Mouse (Mus musculus) liver, embryonic 16.5 days (tissue): ENCODE measurements around the gene Gfpt2. TPM values are rescaled to one million over a fixed set of nuclear protein-coding genes. Genes with fewer than 3 reads are reported as not detected.
"Not testable (repeated sequence)": the region's sequence is repeated elsewhere in the genome, so short reads cannot be mapped to it uniquely, and the experiment has no call there.

Experiments used
- ATAC-seq: fragments of 200-750 bp; cut with Nextera tagmentation; 2 replicates; pipeline ENCODE4 v1.8.0; 2017; ENCODE audit warnings: low read depth, mild to moderate bottlenecking, moderate number of reproducible peaks, moderate library complexity
- H3K27ac ChIP-seq: fragments of 300-500 bp; sonication (generic); 2 replicates; pipeline ENCODE4 v1.5.1; 2014; ENCODE audit warnings: mild to moderate bottlenecking, low read length
- H3K27me3 ChIP-seq: fragments of 300-500 bp; sonication (generic); 2 replicates; pipeline ENCODE4 v1.6.1; 2014; ENCODE audit warnings: low read depth, low read length, mixed read lengths; ENCODE audit not compliant: control insufficient read depth, insufficient read depth
- H3K36me3 ChIP-seq: fragments of 300-500 bp; sonication (generic); 2 replicates; pipeline ENCODE4 v1.6.1; 2014; ENCODE audit warnings: mild to moderate bottlenecking; ENCODE audit not compliant: control insufficient read depth, insufficient read depth
- H3K4me1 ChIP-seq: fragments of 300-500 bp; sonication (generic); 2 replicates; pipeline ENCODE4 v1.6.1; 2014; ENCODE audit warnings: low read depth, low read length, mixed read lengths; ENCODE audit not compliant: control insufficient read depth
- H3K4me2 ChIP-seq: fragments of 300-500 bp; sonication (generic); 2 replicates; pipeline ENCODE4 v1.6.1; 2014; ENCODE audit warnings: low read depth, low read length, mixed read lengths
- H3K4me3 ChIP-seq: fragments of 300-500 bp; sonication (generic); 2 replicates; pipeline ENCODE4 v1.5.1; 2014; ENCODE audit warnings: low read depth, mild to moderate bottlenecking, low read length
- H3K9ac ChIP-seq: fragments of 300-500 bp; sonication (generic); 2 replicates; pipeline ENCODE4 v1.6.1; 2014; ENCODE audit warnings: low read depth, low read length
- H3K9me3 ChIP-seq: fragments of 300-500 bp; sonication (generic); replicated peaks from 2 replicates; pipeline ENCODE4 v1.6.1; 2016; ENCODE audit warnings: low read length; ENCODE audit not compliant: control insufficient read depth
- WGBS: fragments of 180-500 bp; shearing (Covaris S2); extraction: QIAGEN DNeasy Blood & Tissue Kit; methylation state at CpG from one replicate; pipeline ENCODE4 v1.1.7; 2014; ENCODE audit not compliant: insufficient replicate concordance; 5-methylcytosine and 5-hydroxymethylcytosine counted together
- polyA plus RNA-seq: library from polyadenylated mRNA; unstranded; fragments of >200 nt; fragmentation: Nextera tagmentation; extraction: Ambion mirVana; gene quantifications from 2 replicates; pipeline ENCODE4 v1.2.1, GENCODE M21; 2015

Gfpt2 gene
- polyA plus RNA-seq, 1 experiment from 2014 or later: 0.80 TPM

GRCm38 (mm10) chr11:49808946-49809345, 15.0 kb downstream of the Gfpt2 start:
- Histone ChIP-seq H3K9ac (no peak overlapping the region), H3K27ac (no peak overlapping the region), H3K4me1 (peaks cover 10% of the 10 kb centered on the region), H3K4me2 (no peak overlapping the region), H3K4me3 (no peak overlapping the region), H3K27me3 (no peaks in the 10 kb centered on the region), H3K9me3 (no peaks in the 10 kb centered on the region), H3K36me3 (no peaks in the 10 kb centered on the region)
- ATAC-seq: no peak
- 79% methylated on average over 9 of the region's 9 CpGs for WGBS

- not testable (repeated sequence) for H3K27me3 ChIP-seq, H3K4me1 ChIP-seq, ATAC-seq, H3K4me2 ChIP-seq, H3K4me3 ChIP-seq, H3K36me3 ChIP-seq, H3K9ac ChIP-seq, H3K27ac ChIP-seq, H3K9me3 ChIP-seq
- WGBS: 55% methylated on average over 7 of the region's 7 CpGs
Measured at GRCm38 (mm10) chr11:49810696-49811095, 16.7 kb downstream of the Gfpt2 start.

- Histone ChIP-seq H3K9ac (no peak overlapping the region), H3K36me3 (no peaks in the 10 kb centered on the region), H3K9me3 (no peaks in the 10 kb centered on the region), H3K4me2 (no peak overlapping the region), H3K4me3 (no peak overlapping the region), H3K27me3 (no peaks in the 10 kb centered on the region), H3K4me1 (peaks cover 10% of the 10 kb centered on the region), H3K27ac (no peak overlapping the region)
- peak; percentile 70 for ATAC-seq
- 26% methylated on average over 8 of the region's 8 CpGs for WGBS
Measured at GRCm38 (mm10) chr11:49811099-49811541, 17.1 kb downstream of the Gfpt2 start.

- WGBS: 20% methylated on average over 8 of the region's 8 CpGs
- Histone ChIP-seq H3K4me1 (peaks cover 10% of the 10 kb centered on the region), H3K27me3 (no peaks in the 10 kb centered on the region), H3K4me3 (no peak overlapping the region), H3K4me2 (no peak overlapping the region), H3K9me3 (no peaks in the 10 kb centered on the region), H3K27ac (no peak overlapping the region), H3K36me3 (no peaks in the 10 kb centered on the region), H3K9ac (no peak overlapping the region)
- no peak for ATAC-seq
Measured at GRCm38 (mm10) chr11:49811879-49812278, 17.9 kb downstream of the Gfpt2 start.

- H3K9ac ChIP-seq: no peak overlapping the region
- H3K4me3 ChIP-seq: no peak overlapping the region
- H3K4me2 ChIP-seq: no peak overlapping the region
- peaks cover 4% of the 10 kb centered on the region for H3K4me1 ChIP-seq
- H3K27ac ChIP-seq: no peak overlapping the region
- ATAC-seq: no peak
- 70% methylated on average over 15 of the region's 15 CpGs for WGBS
- H3K36me3 ChIP-seq: no peaks in the 10 kb centered on the region
- H3K9me3 ChIP-seq: no peaks in the 10 kb centered on the region
- no peaks in the 10 kb centered on the region for H3K27me3 ChIP-seq
Measured at GRCm38 (mm10) chr11:49818869-49819566, 25.0 kb downstream of the Gfpt2 start.

- no peak overlapping the region for H3K9ac ChIP-seq
- no peak overlapping the region for H3K4me2 ChIP-seq
- no peaks in the 10 kb centered on the region for H3K9me3 ChIP-seq
- WGBS: 70% methylated on average over 7 of the region's 7 CpGs
- no peaks in the 10 kb centered on the region for H3K36me3 ChIP-seq
- no peaks in the 10 kb centered on the region for H3K27me3 ChIP-seq
- H3K4me3 ChIP-seq: no peak overlapping the region
- H3K4me1 ChIP-seq: peaks cover 4% of the 10 kb centered on the region
- no peak overlapping the region for H3K27ac ChIP-seq
- no peak for ATAC-seq
Measured at GRCm38 (mm10) chr11:49819676-49820075, 25.7 kb downstream of the Gfpt2 start.

- Histone ChIP-seq H3K4me3 (no peak overlapping the region), H3K27ac (no peak overlapping the region), H3K27me3 (no peaks in the 10 kb centered on the region), H3K9me3 (no peaks in the 10 kb centered on the region), H3K9ac (no peak overlapping the region), H3K36me3 (no peaks in the 10 kb centered on the region), H3K4me1 (peaks cover 4% of the 10 kb centered on the region), H3K4me2 (no peak overlapping the region)
- no peak for ATAC-seq
- 74% methylated on average over 2 of the region's 2 CpGs for WGBS
Measured at GRCm38 (mm10) chr11:49820928-49821327, 26.9 kb downstream of the Gfpt2 start.

GRCm38 (mm10) chr11:49821546-49821945, 27.6 kb downstream of the Gfpt2 start:
- Histone ChIP-seq H3K4me2 (no peak overlapping the region), H3K27me3 (no peaks in the 10 kb centered on the region), H3K36me3 (no peaks in the 10 kb centered on the region), H3K4me1 (peaks cover 4% of the 10 kb centered on the region), H3K4me3 (no peak overlapping the region), H3K9me3 (no peaks in the 10 kb centered on the region), H3K9ac (no peak overlapping the region), H3K27ac (no peak overlapping the region)
- no peak for ATAC-seq
- 64% methylated on average over 2 of the region's 2 CpGs for WGBS

GRCm38 (mm10) chr11:49822337-49822736, 28.4 kb downstream of the Gfpt2 start:
- no peak overlapping the region for H3K9ac ChIP-seq
- H3K27me3 ChIP-seq: no peaks in the 10 kb centered on the region
- 48% methylated on average over 2 of the region's 2 CpGs for WGBS
- no peak overlapping the region for H3K27ac ChIP-seq
- H3K4me1 ChIP-seq: peaks cover 4% of the 10 kb centered on the region
- H3K36me3 ChIP-seq: no peaks in the 10 kb centered on the region
- H3K4me2 ChIP-seq: no peak overlapping the region
- no peak overlapping the region for H3K4me3 ChIP-seq
- no peaks in the 10 kb centered on the region for H3K9me3 ChIP-seq
- peak; percentile 64 for ATAC-seq
